Mouse (Mus musculus): ENCODE results near the gene Ugt1a8.

GRCm38 (mm10) chr1:88158430-88158829, 70.8 kb downstream of the Ugt1a8 start:
- TF ChIP-seq POLR2A (IDR thresholded peaks at IDR 0.05; ENCODE audit: extremely low read depth, insufficient read depth, low read length) (no peak), CTCF (IDR thresholded peaks at IDR 0.05; ENCODE audit: low read depth, low read length) (no peak)
